Mouse (Mus musculus) G1E (cell line): ENCODE results near the gene Sipa1l3. TPM values are rescaled to one million over a fixed set of nuclear protein-coding genes. Genes with fewer than 3 reads are reported as not detected.

Experiments used
- ATAC-seq: 2 replicates; pipeline ENCODE4 v1.8.0; 2016; ENCODE audit warnings: mild to moderate bottlenecking; ENCODE audit not compliant: insufficient number of reproducible peaks, poor library complexity, low FRiP score, severe bottlenecking; ENCODE audit errors: extremely low read depth
- DNase-seq: peaks from one replicate; pipeline ENCODE4 v3.0.0; 2012; ENCODE audit warnings: low spot score
- H3K27me3 ChIP-seq: 2 replicates; pipeline ENCODE4 v1.6.1; 2012; ENCODE audit warnings: mild to moderate bottlenecking, low read length, inconsistent platforms; ENCODE audit not compliant: insufficient read depth
- H3K36me3 ChIP-seq: replicated peaks from 2 replicates; pipeline ENCODE3; 2012; ENCODE audit warnings: mild to moderate bottlenecking, inconsistent platforms
- H3K4me1 ChIP-seq: 2 replicates; pipeline ENCODE4 v1.6.1; 2012; ENCODE audit warnings: low read depth, low read length, inconsistent platforms, mixed read lengths; ENCODE audit not compliant: insufficient read depth
- H3K4me3 ChIP-seq: 2 replicates; pipeline ENCODE4 v1.5.1; 2012; ENCODE audit warnings: low read depth, mild to moderate bottlenecking, inconsistent platforms, low read length, moderate library complexity, mixed read lengths
- H3K9me3 ChIP-seq: replicated peaks from 2 replicates; pipeline ENCODE4 v1.6.1; 2012; ENCODE audit warnings: inconsistent platforms
- CTCF ChIP-seq: IDR thresholded peaks from 2 replicates; pipeline ENCODE4 v1.5.1; 2012; ENCODE audit warnings: low read depth, low read length, inconsistent platforms, mixed read lengths
- GATA1 ChIP-seq: IDR thresholded peaks from 2 replicates; pipeline ENCODE4 v1.6.1; 2012; ENCODE audit warnings: borderline replicate concordance, low read length, inconsistent platforms, mixed read lengths
- GATA2 ChIP-seq: IDR thresholded peaks from 2 replicates; pipeline ENCODE4 v1.6.1; 2012; ENCODE audit warnings: low read depth, low read length, inconsistent platforms, borderline replicate concordance
- POLR2AphosphoS5 ChIP-seq: IDR thresholded peaks from 2 replicates; pipeline ENCODE4 v1.6.1; 2012; ENCODE audit warnings: low read depth, low read length, inconsistent platforms; ENCODE audit not compliant: insufficient replicate concordance
- TAL1 ChIP-seq: conservative IDR thresholded peaks from 2 replicates; pipeline ENCODE4 v1.6.1; 2012; ENCODE audit warnings: low read depth, low read length, inconsistent platforms, mixed read lengths
- polyA plus RNA-seq: library from polyadenylated mRNA; stranded (reverse); fragments of >175 nt; gene quantifications from 2 replicates; pipeline ENCODE4 v1.2.3, GENCODE M21; 2012
- total RNA-seq, 2 experiments: library from RNA; stranded (forward) in 1 of 2; stranded (reverse) in 1 of 2; fragments of 200-1000 nt in 1 of 2; fragments of >200 nt in 1 of 2; fragmentation: Nextera tagmentation in 1 of 2; gene quantifications; 2 replicates each; pipeline ENCODE4 v1.2.3; 2014 to 2017

Gene Sipa1l3
- total and polyA plus RNA-seq, 3 experiments = 5.8 to 107 (median 49.6) TPM

- TF ChIP-seq POLR2AphosphoS5 (no peak), GATA1 (no peak), TAL1 (no peak), CTCF (no peak), GATA2 (no peak)
- DNase-seq (no peak), ATAC-seq (no peak)
- H3K36me3 ChIP-seq = peaks cover 41% of the 10 kb centered on the region
- H3K9me3 ChIP-seq = no peaks in the 10 kb centered on the region
- no peak overlapping the region for H3K4me3 ChIP-seq
- H3K27me3 ChIP-seq = no peaks in the 10 kb centered on the region
- peaks cover 31% of the 10 kb centered on the region for H3K4me1 ChIP-seq
These were observed 24.4 kb downstream of the Sipa1l3 start for GRCm38 (mm10) chr7:29494015-29494414.

GRCm38 (mm10) chr7:29492992-29493391 is 25.4 kb downstream of the Sipa1l3 start:
- H3K4me3 ChIP-seq = no peak overlapping the region
- H3K36me3 ChIP-seq = peaks cover 35% of the 10 kb centered on the region
- DNase-seq (no peak), ATAC-seq (no peak)
- TF ChIP-seq POLR2AphosphoS5 (no peak), GATA1 (no peak), TAL1 (no peak), CTCF (no peak), GATA2 (no peak)
- H3K27me3 ChIP-seq = no peaks in the 10 kb centered on the region
- H3K4me1 ChIP-seq = peaks cover 28% of the 10 kb centered on the region
- H3K9me3 ChIP-seq = no peaks in the 10 kb centered on the region

- DNase-seq = peak; percentile 55
- Histone ChIP-seq H3K9me3 (no peaks in the 10 kb centered on the region), H3K27me3 (no peaks in the 10 kb centered on the region), H3K4me1 (peaks cover 28% of the 10 kb centered on the region), H3K4me3 (no peak overlapping the region), H3K36me3 (peaks cover 34% of the 10 kb centered on the region)
- TF ChIP-seq TAL1 (no peak), GATA2 (no peak), GATA1 (no peak), POLR2AphosphoS5 (no peak), CTCF (no peak)
- ATAC-seq = peak; percentile 15; the same call in 1 of the 2 replicates
These were observed 26.6 kb downstream of the Sipa1l3 start for GRCm38 (mm10) chr7:29491861-29492260.

GRCm38 (mm10) chr7:29491471-29491755 is 27.0 kb downstream of the Sipa1l3 start:
- Histone ChIP-seq H3K4me3 (no peak overlapping the region), H3K27me3 (no peaks in the 10 kb centered on the region), H3K36me3 (peaks cover 30% of the 10 kb centered on the region), H3K4me1 (peaks cover 28% of the 10 kb centered on the region), H3K9me3 (no peaks in the 10 kb centered on the region)
- no peak for ATAC-seq
- TF ChIP-seq GATA1 = no peak
- no peak for TF ChIP-seq CTCF
- TF ChIP-seq GATA2 = no peak
- no peak for TF ChIP-seq TAL1
- DNase-seq = no peak

- H3K9me3 ChIP-seq = no peaks in the 10 kb centered on the region
- peaks cover 28% of the 10 kb centered on the region for H3K4me1 ChIP-seq
- H3K27me3 ChIP-seq = no peaks in the 10 kb centered on the region
- DNase-seq = no peak
- H3K4me3 ChIP-seq = no peak overlapping the region
- ATAC-seq = no peak
- TF ChIP-seq GATA2 = no peak
- no peak for TF ChIP-seq GATA1
- TF ChIP-seq CTCF = no peak
- no peak for TF ChIP-seq POLR2AphosphoS5
- no peak for TF ChIP-seq TAL1
- peaks cover 28% of the 10 kb centered on the region for H3K36me3 ChIP-seq
These were observed 27.6 kb downstream of the Sipa1l3 start for GRCm38 (mm10) chr7:29490704-29491470.

GRCm38 (mm10) chr7:29489851-29490250 is 28.6 kb downstream of the Sipa1l3 start:
- peaks cover 17% of the 10 kb centered on the region for H3K36me3 ChIP-seq
- no peak overlapping the region for H3K4me3 ChIP-seq
- no peak for TF ChIP-seq GATA2
- TF ChIP-seq POLR2AphosphoS5 = no peak
- TF ChIP-seq TAL1 = no peak
- TF ChIP-seq GATA1 = no peak
- no peak for TF ChIP-seq CTCF
- no peak for ATAC-seq
- no peak for DNase-seq
- H3K4me1 ChIP-seq = peaks cover 23% of the 10 kb centered on the region
- H3K9me3 ChIP-seq = no peaks in the 10 kb centered on the region
- H3K27me3 ChIP-seq = no peaks in the 10 kb centered on the region
